Mouse (Mus musculus): ENCODE data around the gene Slc35b4. TPM values are rescaled to one million over a fixed set of nuclear protein-coding genes. Genes with fewer than 3 reads are reported as not detected.

The Slc35b4 gene
- polyA plus RNA-seq (2014; fragmentation: Nextera tagmentation; extraction: Ambion mirVana): 28.4 and 64.8 TPM in 2 replicates

DNA sequence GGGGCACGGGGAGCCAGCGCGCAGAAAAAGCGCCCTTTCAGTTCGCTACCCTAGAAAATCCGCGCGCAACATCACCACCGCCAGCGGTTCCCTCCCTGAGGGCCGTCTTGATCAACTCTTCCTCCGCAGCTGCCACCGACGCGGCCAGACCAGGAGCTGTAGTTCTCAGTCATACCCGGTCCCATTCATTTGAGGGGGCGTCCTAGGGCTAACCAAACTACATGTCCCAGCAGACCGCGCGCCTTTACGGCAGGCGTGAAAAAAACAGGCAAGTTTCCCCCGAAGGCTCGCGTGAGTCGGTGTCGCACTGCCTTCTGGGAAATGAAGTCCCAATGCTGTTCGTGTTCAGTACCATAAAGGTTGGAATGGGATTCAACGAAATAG is at the start of gene Slc35b4:
Slc35b4 (minus strand) TSS at position 248 of the 384 bp plus-strand sequence.
- no peaks in the 10 kb centered on the region for H3K36me3 ChIP-seq (ENCODE audit: control insufficient read depth, insufficient read depth, low read length)
- peak within 1 kb of the TSS; percentile 91 for H3K4me3 ChIP-seq (ENCODE audit: low read length)
- no peaks in the 10 kb centered on the region for H3K9me3 ChIP-seq (ENCODE audit: control insufficient read depth, low read length)
- under 1% methylated on average over 29 of the region's 29 CpGs for WGBS
- peak; percentile 99 for ATAC-seq (ENCODE audit: low FRiP score, low TSS enrichment)
- H3K27ac ChIP-seq (ENCODE audit: low read depth, low read length): peak within 1 kb of the TSS; percentile 79
- H3K27me3 ChIP-seq (ENCODE audit: control insufficient read depth, insufficient read depth, low read length): no peaks in the 10 kb centered on the region
- H3K4me1 ChIP-seq (ENCODE audit: control insufficient read depth, insufficient read depth, low read length): peaks cover 8% of the 10 kb centered on the region; the same call in 1 of the 2 replicates
- H3K9ac ChIP-seq (ENCODE audit: low read depth, low read length): peak within 1 kb of the TSS; percentile 89
- peak within 1 kb of the TSS; percentile 51 for H3K4me2 ChIP-seq (replicated peaks; ENCODE audit: low read depth, low read length)

DNA sequence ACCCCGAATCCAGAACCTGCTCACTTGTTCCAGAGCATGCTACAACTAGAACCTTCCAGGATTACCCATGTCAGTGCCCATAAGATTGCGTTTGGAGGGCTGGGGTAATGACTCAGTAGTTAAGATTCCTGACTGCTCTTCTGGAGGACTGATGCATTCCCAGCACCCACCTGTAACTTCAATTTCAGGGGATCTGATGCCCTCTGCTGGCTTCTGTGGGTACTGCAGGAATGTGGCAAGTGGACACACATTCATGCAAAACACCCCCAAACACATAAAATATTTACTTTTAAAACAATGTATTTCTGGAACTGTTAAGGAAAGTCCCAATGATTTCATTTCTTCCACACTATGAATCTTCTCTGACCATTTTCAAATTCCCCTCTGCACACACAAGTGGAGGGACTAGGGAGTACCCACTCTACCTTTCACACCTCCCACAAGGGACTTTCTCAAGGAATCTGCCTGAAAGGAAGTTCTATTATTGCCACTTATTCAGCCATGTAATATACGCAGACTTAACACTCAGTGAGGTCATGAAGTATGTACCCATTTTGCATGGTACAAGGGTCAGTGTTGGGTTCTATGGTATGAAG is 48.2 kb upstream of the Slc35b4 start:
- WGBS: 97% methylated on average over 3 of the region's 3 CpGs
- no peak overlapping the region for H3K27ac ChIP-seq (ENCODE audit: low read depth, low read length)
- H3K4me2 ChIP-seq (replicated peaks; ENCODE audit: low read depth, low read length): no peak overlapping the region
- no peaks in the 10 kb centered on the region for H3K36me3 ChIP-seq (ENCODE audit: control insufficient read depth, insufficient read depth, low read length)
- no peak overlapping the region for H3K9ac ChIP-seq (ENCODE audit: low read depth, low read length)
- H3K4me3 ChIP-seq (ENCODE audit: low read length): no peak overlapping the region
- H3K27me3 ChIP-seq (ENCODE audit: control insufficient read depth, insufficient read depth, low read length): no peaks in the 10 kb centered on the region
- ATAC-seq (ENCODE audit: low FRiP score, low TSS enrichment): no peak
- 0 out of 2 replicates have a peak, but pooled peaks cover 4% of the 10 kb centered on the region for H3K4me1 ChIP-seq (ENCODE audit: control insufficient read depth, insufficient read depth, low read length)
- peaks cover 8% of the 10 kb centered on the region for H3K9me3 ChIP-seq (ENCODE audit: control insufficient read depth, low read length)

DNA sequence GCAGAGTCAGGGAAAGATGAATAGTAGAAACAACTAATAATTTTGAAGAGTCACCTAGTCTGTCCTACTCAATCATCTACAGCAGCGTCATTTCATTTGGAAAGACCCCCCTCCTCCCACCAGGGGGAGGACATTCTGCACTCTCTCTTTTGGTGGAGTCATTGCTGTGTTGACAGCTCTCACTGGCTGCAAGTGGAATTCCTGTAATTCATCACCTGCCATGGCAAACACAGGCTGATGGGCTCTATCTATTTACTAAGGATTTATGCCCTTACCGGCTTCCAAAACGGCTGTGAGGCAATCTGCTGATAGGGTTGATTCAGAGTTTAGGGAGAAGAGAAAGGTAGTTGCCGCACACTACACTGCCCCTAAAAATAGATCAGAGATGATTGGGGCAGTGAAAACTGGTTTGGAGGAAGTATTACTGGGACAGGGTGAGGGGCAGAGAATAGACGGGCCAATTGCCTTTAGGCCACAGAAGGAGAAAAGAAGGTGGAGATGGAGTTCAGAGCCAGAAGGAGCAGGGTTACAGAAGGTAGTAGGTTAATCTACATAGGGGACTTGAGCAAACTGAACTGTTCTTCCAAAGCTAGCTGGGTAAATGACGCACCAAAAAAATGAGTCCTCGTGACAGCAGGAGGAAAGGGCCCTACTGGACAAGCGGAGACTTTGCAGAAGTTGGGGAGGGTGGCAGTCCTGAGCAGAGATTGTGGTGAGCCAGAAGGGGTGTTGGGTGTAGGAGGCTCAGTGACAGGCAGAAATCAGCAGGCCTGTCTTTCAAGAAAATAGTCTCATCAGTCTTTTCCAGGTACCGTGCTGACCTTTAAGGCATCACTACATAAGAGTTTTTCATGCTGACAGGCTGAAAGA is 39.8 kb upstream of the Slc35b4 start:
- ATAC-seq (ENCODE audit: low FRiP score, low TSS enrichment): no peak
- H3K9me3 ChIP-seq (ENCODE audit: control insufficient read depth, low read length): no peaks in the 10 kb centered on the region
- H3K4me2 ChIP-seq (replicated peaks; ENCODE audit: low read depth, low read length): no peak overlapping the region
- no peaks in the 10 kb centered on the region for H3K27me3 ChIP-seq (ENCODE audit: control insufficient read depth, insufficient read depth, low read length)
- no peaks in the 10 kb centered on the region for H3K4me1 ChIP-seq (ENCODE audit: control insufficient read depth, insufficient read depth, low read length)
- no peaks in the 10 kb centered on the region for H3K36me3 ChIP-seq (ENCODE audit: control insufficient read depth, insufficient read depth, low read length)
- no peak overlapping the region for H3K27ac ChIP-seq (ENCODE audit: low read depth, low read length)
- H3K4me3 ChIP-seq (ENCODE audit: low read length): no peak overlapping the region
- no peak overlapping the region for H3K9ac ChIP-seq (ENCODE audit: low read depth, low read length)
- WGBS: 50% methylated on average over 9 of the region's 9 CpGs

DNA sequence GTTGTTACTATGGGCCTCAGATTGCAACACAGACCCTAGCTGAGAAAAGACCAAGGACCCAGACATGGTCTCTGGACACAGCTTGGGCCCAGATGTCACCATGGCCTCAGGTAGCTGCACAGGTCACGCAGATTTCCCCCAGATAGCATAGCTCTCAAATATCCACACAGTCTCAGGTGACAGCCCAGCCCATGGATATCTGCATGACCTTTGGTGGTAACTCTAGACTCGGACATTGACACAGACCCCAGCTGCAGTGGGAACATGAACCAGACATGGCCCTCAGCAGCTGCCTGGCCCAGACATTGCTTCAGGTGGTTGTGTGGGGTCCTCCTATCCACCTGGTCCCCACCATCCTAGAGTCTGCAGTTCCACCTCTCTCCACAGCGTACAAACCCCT is 28.8 kb upstream of the Slc35b4 start:
- ATAC-seq (ENCODE audit: low FRiP score, low TSS enrichment): peak; percentile 46; the same call in 1 of the 2 replicates
- 58% methylated on average over 3 of the region's 3 CpGs for WGBS
- H3K36me3 ChIP-seq (ENCODE audit: control insufficient read depth, insufficient read depth, low read length): no peaks in the 10 kb centered on the region

DNA sequence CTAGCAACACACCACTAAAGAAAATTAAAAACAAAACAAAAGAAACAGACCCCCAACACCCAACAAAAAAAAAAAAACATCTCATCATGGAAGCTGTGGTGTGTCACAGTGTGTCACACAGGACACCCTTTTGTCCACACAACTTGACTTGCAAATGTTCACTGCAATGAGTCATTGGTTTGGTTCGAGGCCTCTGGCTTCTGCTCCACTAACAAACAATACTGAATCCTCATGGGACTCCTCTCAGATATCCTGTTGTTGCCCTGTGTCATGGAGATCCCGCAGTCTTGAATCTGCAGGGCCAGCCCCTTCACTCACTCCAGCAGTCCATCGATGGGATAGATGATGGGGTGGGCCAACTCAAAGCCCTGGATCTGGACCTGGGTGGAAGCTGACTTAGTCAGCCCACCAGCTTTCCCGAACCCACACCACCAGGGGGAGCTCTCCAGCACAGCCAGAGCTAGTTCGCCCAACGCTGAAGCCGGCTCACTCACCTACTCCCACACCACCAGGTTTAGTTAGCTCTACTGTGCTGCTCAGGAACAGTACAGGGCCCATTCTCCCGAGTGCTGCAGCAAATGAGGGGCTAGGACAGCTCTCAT is 28.2 kb upstream of the Slc35b4 start:
- Histone ChIP-seq H3K9ac (ENCODE audit: low read depth, low read length) (no peak overlapping the region), H3K27ac (ENCODE audit: low read depth, low read length) (no peak overlapping the region), H3K9me3 (ENCODE audit: control insufficient read depth, low read length) (no peaks in the 10 kb centered on the region), H3K36me3 (ENCODE audit: control insufficient read depth, insufficient read depth, low read length) (no peaks in the 10 kb centered on the region), H3K4me2 (replicated peaks; ENCODE audit: low read depth, low read length) (no peak overlapping the region), H3K4me3 (ENCODE audit: low read length) (no peak overlapping the region), H3K27me3 (ENCODE audit: control insufficient read depth, insufficient read depth, low read length) (no peaks in the 10 kb centered on the region), H3K4me1 (ENCODE audit: control insufficient read depth, insufficient read depth, low read length) (no peaks in the 10 kb centered on the region)
- 62% methylated on average over 8 of the region's 8 CpGs for whole genome bisulfite sequencing
- no peak for ATAC-seq (ENCODE audit: low FRiP score, low TSS enrichment)

More for the DNA sequence above, 28.8 kb upstream of the Slc35b4 start:
- no peaks in the 10 kb centered on the region for H3K9me3 ChIP-seq (ENCODE audit: control insufficient read depth, low read length)
- H3K4me2 ChIP-seq (replicated peaks; ENCODE audit: low read depth, low read length): no peak overlapping the region
- no peaks in the 10 kb centered on the region for H3K4me1 ChIP-seq (ENCODE audit: control insufficient read depth, insufficient read depth, low read length)
- no peak overlapping the region for H3K27ac ChIP-seq (ENCODE audit: low read depth, low read length)
- no peak overlapping the region for H3K9ac ChIP-seq (ENCODE audit: low read depth, low read length)
- no peaks in the 10 kb centered on the region for H3K27me3 ChIP-seq (ENCODE audit: control insufficient read depth, insufficient read depth, low read length)
- no peak overlapping the region for H3K4me3 ChIP-seq (ENCODE audit: low read length)

DNA sequence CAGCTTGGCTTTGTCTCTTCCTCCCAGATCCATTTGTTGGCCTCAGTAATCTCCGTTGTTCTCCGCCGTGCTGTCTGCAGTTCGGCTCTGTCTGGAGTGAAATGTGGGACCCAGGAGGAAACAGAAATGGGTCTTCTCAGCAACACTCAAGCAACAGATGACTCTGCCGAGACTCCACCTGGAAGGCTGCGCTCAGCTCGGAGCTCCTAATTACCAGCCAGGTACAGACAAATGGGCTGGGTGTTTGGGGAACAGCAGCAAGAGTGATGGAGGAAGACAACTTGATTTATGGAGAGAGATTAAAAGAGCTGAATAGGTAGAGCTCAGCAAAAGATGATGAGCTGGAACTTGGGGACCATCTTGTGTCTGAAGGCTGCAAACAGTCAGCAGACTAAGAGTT is 26.6 kb upstream of the Slc35b4 start:
- H3K9me3 ChIP-seq (ENCODE audit: control insufficient read depth, low read length): no peaks in the 10 kb centered on the region
- H3K27ac ChIP-seq (ENCODE audit: low read depth, low read length): no peak overlapping the region
- H3K4me3 ChIP-seq (ENCODE audit: low read length): no peak overlapping the region
- H3K4me2 ChIP-seq (replicated peaks; ENCODE audit: low read depth, low read length): no peak overlapping the region
- H3K4me1 ChIP-seq (ENCODE audit: control insufficient read depth, insufficient read depth, low read length): no peaks in the 10 kb centered on the region
- H3K27me3 ChIP-seq (ENCODE audit: control insufficient read depth, insufficient read depth, low read length): no peaks in the 10 kb centered on the region
- no peak for ATAC-seq (ENCODE audit: low FRiP score, low TSS enrichment)
- no peaks in the 10 kb centered on the region for H3K36me3 ChIP-seq (ENCODE audit: control insufficient read depth, insufficient read depth, low read length)
- H3K9ac ChIP-seq (ENCODE audit: low read depth, low read length): no peak overlapping the region
- WGBS: 55% methylated on average over 7 of the region's 7 CpGs

DNA sequence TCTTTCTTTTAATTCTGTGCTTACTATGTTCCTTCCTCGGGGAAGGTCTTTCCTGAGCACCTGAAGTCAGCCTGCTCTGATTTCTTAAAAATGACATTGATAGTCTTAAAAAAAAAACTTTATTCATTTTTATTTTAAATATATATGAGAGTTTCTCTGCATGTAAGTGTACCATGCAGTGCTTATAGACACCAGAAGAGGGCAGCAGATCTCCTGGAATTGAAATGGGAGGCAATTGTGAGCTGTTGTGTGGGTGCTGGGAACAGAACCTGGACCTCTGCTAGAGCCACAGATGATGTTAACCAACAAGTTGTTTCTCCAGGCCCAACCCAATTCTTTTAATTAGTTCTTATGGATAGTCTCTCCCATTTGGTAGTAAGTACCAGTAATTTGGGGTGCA is 18.1 kb upstream of the Slc35b4 start:
- Histone ChIP-seq H3K9me3 (ENCODE audit: control insufficient read depth, low read length) (peaks cover 4% of the 10 kb centered on the region; the same call in 1 of the 2 replicates), H3K27ac (ENCODE audit: low read depth, low read length) (no peak overlapping the region), H3K4me3 (ENCODE audit: low read length) (no peak overlapping the region), H3K4me1 (ENCODE audit: control insufficient read depth, insufficient read depth, low read length) (no peaks in the 10 kb centered on the region), H3K36me3 (ENCODE audit: control insufficient read depth, insufficient read depth, low read length) (no peaks in the 10 kb centered on the region), H3K9ac (ENCODE audit: low read depth, low read length) (no peak overlapping the region), H3K27me3 (ENCODE audit: control insufficient read depth, insufficient read depth, low read length) (no peaks in the 10 kb centered on the region), H3K4me2 (replicated peaks; ENCODE audit: low read depth, low read length) (no peak overlapping the region)
- ATAC-seq (ENCODE audit: low FRiP score, low TSS enrichment): no peak
- 94% methylated on average over 1 of the region's 1 CpGs for WGBS

DNA sequence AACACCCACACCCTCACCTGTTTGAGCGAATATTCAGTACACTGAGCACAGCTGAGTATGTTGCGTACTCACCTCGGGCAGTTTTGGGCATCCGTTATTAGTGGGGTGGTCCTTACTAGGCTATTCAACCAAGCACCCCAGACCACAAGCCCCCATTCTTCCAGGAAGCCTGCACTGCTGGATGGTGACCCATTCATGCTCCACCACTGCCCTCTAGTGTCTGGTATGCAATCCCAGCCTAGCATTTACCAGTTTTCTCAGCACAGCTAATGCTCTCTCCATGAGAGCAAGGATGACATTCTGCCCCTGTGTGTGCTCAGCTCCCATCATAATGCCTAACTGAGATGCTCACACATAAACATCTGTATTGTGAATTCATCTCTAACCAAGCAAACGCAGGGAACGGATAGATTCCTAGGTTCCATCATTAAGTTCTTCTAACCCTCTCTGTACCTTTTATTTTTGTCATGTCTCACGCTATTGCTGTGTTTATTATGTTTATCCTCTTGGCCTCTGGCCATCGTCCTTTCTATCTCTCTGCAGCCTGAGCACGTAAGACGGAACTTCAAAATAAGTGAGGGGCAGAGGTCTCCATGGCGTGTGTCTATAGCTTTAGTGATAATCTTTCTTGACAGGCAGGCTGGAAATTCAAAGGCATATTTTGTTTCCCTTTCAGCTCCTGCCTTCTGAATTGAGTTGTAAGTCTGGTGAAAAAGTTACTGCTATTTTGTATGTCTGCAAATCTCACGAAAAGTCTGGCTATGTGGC is 17.0 kb upstream of the Slc35b4 start:
- H3K4me1 ChIP-seq (ENCODE audit: control insufficient read depth, insufficient read depth, low read length): no peaks in the 10 kb centered on the region
- no peaks in the 10 kb centered on the region for H3K27me3 ChIP-seq (ENCODE audit: control insufficient read depth, insufficient read depth, low read length)
- peaks cover 4% of the 10 kb centered on the region; the same call in 1 of the 2 replicates for H3K9me3 ChIP-seq (ENCODE audit: control insufficient read depth, low read length)
- ATAC-seq (ENCODE audit: low FRiP score, low TSS enrichment): peak; percentile 83
- no peaks in the 10 kb centered on the region for H3K36me3 ChIP-seq (ENCODE audit: control insufficient read depth, insufficient read depth, low read length)
- whole genome bisulfite sequencing: 51% methylated on average over 12 of the region's 12 CpGs
- no peak overlapping the region for H3K4me3 ChIP-seq (ENCODE audit: low read length)
- no peak overlapping the region for H3K9ac ChIP-seq (ENCODE audit: low read depth, low read length)
- no peak overlapping the region for H3K27ac ChIP-seq (ENCODE audit: low read depth, low read length)
- H3K4me2 ChIP-seq (replicated peaks; ENCODE audit: low read depth, low read length): no peak overlapping the region

All from kidney, embryonic 14.5 days (tissue).